Mouse (Mus musculus): ENCODE data around the gene Pik3c2g.

Gene Pik3c2g

DNA sequence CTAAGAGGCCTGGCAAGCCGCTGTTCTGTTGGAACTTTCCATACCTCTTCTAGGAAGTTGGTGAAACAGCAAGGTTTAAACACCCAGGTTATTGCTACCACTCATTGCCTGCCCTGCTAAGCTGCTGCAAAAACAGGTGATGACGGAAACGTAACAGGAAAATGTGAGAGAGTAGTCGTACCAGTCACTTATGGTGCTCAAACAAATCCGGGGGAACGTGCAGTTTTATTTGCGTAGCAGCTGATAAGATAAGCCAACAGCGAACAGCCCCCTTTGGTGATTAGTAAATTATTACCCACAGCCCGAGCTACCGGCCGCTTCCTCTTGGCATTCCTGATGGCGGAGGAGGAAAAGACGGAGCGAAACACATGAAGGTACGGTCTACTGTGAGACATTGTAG, at the start of gene Pik3c2g:
Gene Pik3c2g, plus strand, starts transcription at position 330 of the 400 bp plus-strand sequence.
- no peak for DNase-seq (ENCODE audit: low read depth)

DNA sequence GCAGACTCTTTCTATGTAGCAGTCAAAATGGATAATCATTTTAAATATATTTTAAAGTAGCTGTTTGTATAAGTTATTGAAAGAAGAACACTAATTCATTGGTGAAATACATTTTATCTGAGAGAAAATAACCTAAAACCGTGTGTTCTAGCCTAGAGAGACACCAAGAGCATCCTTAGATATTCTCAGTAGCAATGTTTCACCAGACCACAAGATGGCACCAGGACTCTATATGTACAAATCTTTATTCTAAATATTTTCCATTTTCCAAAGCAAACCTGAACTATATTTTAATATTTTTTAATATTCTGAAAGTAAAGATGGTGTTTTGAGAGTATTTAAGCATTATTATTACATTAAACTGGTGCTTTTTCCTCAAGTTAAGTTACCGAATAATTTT, 48.6 kb upstream of the Pik3c2g start:
- DNase-seq (ENCODE audit: low read depth): no peak

DNA sequence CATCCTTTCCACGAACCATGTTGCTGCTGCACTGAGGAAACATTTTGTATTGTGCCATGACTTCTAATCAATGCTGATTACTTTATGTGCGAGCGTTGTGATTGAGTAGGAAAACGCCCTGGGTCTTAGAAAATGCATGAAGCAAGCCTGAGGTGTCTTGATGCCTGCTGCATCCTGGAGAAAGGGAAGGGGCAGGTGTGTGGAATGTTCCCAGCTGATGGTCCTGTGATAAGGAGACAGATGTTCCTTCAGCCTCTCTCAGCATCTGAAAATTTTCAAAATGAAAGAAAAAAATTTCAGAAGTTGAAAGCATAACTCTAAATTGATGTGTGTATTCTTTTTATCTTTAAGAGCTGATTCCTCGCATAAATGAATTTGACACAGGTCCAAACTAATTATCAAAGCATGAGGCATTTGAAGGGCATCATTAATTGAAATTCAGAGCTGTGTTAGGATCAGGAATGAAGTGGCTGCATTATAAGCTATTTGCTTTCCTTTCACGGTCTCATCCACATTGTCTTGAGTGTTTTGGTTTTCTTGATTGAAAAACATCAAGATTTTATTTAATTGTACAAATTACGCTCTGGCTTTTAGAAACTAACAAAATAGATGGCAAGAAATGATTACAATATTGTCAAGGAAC, 31.4 kb upstream of the Pik3c2g start:
- no peak for DNase-seq (ENCODE audit: low read depth)

DNA sequence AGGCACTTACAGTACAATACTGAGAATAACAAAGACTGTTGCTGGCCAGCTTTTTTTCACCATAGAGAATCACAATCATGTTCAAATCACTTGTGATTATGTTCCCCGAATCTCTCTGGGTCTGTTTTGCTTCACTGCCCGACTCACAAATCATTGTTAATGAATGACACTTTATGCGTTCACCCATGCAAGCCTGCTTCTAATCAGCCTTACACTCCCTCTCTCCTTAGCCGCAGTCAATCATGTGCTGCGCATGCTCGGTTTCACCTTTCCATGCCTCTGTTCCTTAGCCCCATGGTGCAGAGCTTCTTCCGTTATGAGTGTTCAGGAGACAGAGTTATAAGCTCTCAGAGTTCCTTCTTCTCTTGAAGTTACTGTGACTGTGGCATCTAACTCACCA, 17.8 kb upstream of the Pik3c2g start:
- DNase-seq (ENCODE audit: low read depth): no peak

DNA sequence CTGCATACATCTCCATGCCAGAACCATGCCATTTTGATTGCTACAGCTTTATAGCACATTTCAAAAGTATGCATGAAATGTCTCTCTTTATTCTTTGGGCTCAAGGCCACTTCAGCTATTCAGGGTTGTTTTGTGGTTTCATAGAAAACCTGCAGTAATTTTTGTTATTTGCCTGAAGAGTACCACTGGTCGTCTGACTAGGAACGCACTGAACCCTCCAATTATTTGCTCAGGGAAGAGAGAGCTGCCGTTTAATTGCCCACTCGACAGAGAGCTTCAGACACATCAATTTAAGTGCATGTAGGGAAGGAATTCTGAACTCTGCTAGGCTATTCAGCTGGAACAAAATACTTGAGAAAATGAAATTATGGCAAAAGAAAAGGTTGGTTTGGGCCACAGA, 11.2 kb upstream of the Pik3c2g start:
- no peak for DNase-seq (ENCODE audit: low read depth)

DNA sequence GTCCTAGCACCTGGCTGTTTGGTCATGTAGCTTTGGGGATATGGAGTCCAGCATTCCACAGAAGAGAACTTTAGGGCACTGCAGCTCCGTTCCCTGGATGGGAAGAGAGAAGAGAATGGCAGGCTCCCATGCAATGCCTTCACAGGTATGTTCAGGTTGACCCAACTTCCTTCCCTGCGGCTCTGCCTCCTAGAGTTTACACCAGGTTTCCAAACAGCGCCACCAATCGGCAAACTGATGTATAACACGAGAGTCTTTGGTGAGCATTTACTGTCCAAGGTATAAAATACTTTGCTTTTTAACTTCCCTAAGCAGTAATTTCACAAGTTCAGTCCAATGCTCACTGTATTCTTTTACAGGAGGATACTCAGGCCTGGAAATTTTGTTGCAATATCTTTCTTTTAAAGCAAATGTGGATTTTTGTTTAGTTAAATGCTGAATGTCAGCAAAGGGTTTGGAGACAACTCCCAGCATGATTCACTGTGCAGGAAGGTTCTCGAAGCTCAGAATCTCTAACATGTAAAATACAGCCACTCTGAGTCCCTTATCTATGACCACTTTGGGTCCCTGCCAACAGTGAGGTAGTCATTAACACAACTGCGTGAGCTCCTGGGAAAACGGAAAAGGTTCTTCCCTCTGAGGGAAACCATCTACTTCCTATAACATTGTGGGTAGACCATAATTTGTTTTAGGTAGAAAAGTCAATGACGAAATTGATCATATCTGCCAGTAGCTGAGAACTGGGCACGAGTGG, 10.6 kb upstream of the Pik3c2g start:
- DNase-seq (ENCODE audit: low read depth): no peak

DNA sequence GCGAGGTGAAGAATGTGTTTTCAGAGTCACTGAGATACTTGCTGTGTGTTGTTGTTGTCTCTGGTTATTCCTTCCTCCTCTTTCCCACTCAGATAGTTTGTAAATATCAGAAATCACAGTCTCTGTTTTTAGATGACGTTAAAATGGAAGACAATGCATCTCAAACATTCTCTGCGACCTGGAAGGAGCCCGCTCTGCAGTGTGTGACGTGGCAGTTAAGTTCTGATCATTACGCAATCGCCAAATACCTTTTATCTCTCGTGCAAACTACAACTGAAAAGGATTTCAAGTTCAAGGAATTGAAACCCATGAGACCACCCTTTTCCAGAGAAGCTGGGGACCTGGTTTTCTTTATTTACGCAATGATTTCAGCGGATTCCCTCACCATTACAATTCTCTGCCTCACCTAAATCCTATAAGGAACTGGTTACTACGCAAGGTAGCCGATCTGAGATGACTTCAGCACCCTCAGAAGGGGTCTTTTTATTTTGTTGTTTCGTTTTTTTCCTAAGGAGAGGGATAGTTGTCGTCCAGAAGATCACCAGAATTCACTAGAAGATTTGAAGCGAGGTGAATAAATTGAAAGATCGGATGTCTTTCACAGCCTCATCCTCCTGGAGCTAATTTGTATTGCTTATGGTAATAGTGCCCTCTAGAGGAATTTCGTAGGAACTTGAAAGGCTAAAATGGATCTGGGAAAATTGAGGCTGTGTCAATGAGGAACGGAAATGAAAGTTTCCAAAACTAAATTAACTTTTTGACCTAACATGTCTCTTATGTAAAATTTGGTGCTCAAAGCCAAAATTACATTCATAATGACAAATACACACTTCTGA, 9.8 kb upstream of the Pik3c2g start:
- no peak for DNase-seq (ENCODE audit: low read depth)

DNA sequence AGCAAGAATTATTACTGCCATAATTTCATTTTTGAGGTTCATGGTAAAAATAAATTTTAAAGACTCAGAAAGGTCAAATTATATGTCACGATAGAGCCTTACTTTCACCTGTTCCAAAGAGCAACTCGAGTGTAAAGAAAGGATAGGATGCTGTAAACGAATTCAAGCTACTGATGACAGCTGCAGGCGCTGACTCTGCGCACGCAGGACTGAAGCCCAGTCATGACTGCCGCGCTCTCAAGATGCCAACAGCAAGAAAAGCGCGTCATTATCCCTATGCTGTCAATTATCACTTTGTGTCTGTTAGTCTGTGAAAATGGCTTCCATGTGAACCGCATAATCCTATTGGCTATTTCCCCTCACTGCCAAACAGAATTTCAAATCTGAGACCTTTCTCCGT, 457 bp downstream of the Pik3c2g start:
- DNase-seq (ENCODE audit: low read depth): no peak

DNA sequence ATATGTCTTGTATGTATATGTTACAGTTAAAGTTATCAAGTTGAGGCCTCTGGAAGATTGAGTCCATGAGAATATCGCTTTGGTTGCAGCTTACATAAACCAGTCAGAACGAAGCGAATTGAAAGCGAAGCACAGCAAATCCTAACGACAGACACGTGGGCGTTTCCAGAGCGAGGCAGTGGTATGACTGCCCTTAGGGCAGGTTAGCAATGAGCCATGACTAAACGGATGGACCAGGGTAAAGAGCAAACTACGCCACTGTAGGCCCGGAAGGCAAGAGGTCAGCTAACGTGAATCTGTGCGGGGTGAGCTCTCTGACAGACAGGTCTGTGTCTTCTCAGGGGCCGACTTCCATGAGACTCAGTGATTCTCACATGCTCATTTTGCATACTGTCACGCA, 1.4 kb downstream of the Pik3c2g start:
- no peak for DNase-seq (ENCODE audit: low read depth)

DNA sequence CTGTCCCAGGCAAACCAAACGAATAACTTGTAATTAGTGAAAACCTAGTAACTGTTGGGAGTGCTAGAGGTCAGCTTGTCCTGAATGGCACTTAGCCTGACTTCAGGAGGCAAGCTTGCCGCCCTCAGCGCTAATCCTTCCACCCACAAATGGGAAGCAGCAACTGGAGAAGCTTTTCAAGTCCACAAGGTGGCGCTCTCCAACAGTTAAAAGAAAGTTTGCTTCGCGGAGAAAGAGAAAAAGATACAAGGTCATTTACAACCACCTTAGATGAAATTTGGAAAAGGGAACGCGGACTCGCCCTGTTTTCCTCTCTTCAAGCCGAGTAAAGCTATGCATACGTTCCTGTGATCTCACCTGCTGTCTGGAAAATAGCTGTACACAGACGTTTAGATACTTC, 2.3 kb downstream of the Pik3c2g start:
- DNase-seq (ENCODE audit: low read depth): peak; percentile 61

DNA sequence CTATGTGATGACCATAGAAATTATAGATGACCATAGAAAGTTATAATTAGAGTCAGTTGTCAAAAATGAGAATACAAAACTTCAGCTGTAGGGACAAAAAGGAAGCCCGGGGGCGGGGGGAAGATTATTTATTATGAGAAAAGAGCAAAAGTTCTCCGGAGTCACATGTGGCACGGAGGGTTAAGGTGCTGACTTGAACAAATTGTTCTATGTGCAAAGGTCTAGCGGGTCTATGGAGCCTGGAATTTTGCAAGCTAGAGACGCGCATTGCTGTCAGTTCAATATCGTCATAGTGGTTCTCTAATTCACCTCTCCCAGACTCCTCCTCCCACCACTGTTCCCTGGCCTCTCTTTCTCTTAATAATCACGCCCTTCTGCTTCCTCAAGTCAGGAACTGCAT, 2.8 kb downstream of the Pik3c2g start:
- no peak for DNase-seq (ENCODE audit: low read depth)

DNA sequence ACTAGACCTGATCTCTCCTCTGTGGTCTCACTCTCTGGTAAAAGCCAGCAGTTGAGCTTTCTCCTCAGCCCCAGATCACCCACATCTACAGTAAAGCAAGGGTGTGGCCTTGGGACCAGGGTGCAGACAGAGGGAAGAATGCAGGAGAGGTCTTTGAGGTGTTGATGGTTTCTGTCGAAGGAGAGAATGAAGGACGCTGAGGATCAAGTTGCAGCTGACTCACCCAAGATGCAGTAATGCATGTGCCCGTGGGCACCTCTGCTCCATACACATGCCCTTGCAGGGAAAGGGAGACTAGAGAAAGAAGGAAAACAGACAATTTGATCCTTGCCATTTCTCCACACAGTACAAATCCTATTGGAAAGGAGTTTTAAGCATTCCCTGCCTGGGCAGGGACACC, 5.1 kb downstream of the Pik3c2g start:
- no peak for DNase-seq (ENCODE audit: low read depth)

DNA sequence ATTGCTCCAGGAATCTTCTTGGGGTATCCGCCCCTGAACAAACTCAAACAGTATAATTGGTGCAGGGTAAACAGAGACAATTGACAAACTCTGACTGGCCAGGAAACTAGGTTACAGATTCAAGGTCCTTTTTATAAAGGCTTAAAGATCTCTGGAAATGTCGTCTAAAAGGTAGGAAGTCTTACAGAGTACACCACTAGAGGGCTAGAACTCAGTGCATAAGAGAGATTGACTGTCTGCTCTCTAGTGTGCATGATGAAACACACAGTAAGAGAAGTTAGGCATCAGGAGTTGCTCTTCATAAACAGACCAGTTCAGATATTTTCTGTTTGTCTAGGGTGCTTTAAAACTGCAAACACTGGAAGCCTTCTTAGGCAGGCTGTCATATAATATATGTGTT, 9.4 kb downstream of the Pik3c2g start:
- DNase-seq (ENCODE audit: low read depth): no peak

DNA sequence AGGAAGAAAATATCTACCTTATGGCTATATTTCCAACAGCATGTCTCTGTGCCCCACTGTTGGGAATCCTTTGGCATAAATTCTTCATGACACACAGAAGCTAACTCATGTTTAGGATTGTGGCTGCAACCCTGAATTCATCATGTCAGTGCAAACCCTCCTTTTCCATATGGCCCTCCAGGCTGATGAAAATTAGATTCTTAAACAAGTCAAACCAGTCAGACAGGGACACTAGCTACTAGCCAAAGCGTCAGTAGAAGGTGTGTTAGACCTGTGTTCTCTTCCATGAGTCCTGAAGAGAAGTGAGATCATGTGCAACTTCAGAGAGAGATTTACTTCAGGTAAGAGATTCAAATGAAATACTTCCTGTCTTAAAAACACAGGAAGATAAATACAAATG, 12.2 kb downstream of the Pik3c2g start:
- no peak for DNase-seq (ENCODE audit: low read depth)

DNA sequence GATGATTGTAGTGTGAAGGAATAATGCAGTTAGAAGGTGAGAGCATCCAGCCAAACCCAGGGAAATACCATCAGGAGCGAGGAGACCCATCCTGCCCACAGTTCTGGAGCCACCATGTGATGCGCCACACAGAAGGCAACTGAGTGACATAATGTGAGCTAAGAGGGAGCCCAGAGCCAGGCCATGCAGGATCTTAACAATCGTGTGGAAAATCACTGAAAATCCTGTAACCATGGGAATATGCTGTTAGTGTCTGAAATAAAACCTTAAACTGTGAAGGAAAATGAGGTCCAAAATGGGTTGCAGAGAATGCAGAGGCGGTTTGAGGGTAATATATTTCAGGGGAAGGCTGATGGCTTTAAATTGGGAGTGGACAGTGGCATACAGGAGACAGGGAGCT, 31.8 kb downstream of the Pik3c2g start:
- DNase-seq (ENCODE audit: low read depth): no peak

DNA sequence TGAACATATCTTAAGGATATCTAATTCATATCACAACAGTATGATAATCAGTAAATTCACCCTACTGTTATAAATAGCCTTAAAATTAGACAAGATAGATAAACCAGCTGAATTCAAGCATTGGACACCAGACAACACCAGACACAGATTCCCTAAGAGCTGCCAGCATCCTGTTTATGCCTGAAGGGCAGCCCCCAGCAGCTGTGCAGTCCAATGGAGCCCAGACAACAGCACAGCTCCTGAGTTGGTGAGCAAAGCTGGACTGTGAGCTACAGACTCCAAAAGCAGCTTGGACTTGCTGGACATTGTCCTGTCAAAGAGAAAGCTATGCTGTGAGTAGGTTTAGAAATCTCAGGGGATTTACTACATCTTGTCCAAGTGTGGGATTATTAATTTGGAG, 37.7 kb downstream of the Pik3c2g start:
- no peak for DNase-seq (ENCODE audit: low read depth)

DNA sequence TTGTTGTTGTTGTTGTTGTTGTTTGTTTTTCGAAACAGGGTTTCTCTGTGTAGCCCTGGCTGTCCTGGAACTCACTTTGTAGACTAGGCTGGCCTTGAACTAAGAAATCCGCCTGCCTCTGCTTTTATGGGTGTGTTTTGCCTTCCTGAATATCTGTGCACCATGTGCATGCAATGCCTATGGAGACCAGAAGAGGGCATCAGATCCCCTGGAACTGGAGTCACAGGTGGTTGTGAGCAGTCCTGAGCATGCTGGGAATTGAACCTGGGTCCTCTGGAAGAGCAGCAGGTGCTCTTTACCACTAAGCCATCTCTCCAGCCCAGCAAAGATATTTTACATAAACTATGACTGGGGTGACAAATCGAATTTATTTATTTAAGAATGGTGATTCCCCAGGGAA, 47.5 kb downstream of the Pik3c2g start:
- DNase-seq (ENCODE audit: low read depth): no peak

DNA sequence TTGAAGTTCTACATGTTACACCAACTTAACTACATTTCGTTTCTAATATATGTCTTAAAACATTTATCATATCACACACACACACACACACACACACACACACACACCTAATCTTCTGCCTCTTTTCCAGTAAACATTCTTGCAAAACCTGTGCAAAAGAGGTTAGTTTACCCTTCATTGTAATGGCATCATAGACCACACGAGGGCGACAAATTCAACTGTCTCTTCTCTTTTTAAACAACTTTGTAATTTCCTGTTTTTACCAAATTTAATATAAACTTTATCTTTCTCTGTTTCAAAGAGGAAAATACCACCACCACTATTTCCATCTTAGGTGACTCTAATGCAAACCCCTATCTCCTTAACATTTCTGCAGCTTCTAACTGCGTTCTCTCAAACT, 68.4 kb downstream of the Pik3c2g start:
- DNase-seq (ENCODE audit: low read depth): peak; percentile 8

DNA sequence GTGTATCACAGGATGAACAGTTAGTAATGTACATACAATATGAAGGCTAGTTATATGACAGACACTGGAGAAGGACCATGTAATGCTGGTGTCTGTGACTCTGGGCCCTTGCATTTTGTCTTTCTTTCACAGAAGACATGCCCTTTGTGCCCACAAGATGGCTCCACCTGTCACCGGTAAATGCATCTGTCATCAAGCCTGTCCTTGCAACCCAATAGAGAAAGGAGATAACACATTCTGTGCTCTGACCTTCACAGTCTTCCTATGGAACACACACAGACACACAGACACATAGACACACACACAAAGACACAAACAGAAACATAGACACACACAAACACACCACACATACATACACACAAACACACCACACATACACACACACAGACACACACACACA, 75.4 kb downstream of the Pik3c2g start:
- DNase-seq (ENCODE audit: low read depth): no peak

DNA sequence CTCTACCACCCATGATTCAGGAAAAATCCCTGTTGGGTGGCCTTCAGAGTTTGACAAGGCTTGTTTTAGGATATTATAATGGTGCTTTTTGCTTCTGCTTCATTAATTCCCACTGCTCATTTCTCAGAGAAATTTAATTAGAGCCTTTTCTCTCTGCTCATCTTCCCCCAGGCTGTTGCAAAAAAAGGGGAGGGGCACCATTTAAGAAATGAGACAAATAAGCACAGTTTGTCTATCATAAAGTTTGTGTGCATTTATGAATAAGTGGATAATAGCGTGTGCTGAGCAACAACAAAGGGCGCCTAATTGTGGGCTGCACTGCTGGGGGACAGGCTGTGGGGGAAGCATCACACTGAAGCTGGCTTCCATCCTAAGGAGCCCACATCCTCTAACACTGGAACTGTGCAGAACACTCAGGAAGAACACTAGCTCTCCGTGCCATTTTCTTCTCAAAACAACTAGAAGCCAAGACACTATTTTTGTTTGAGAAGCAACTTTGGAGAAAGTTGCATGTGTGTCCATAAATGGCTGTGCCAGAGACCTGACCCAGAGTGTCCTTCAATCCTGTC, 131.5 kb downstream of the Pik3c2g start:
- DNase-seq (ENCODE audit: low read depth): no peak

DNA sequence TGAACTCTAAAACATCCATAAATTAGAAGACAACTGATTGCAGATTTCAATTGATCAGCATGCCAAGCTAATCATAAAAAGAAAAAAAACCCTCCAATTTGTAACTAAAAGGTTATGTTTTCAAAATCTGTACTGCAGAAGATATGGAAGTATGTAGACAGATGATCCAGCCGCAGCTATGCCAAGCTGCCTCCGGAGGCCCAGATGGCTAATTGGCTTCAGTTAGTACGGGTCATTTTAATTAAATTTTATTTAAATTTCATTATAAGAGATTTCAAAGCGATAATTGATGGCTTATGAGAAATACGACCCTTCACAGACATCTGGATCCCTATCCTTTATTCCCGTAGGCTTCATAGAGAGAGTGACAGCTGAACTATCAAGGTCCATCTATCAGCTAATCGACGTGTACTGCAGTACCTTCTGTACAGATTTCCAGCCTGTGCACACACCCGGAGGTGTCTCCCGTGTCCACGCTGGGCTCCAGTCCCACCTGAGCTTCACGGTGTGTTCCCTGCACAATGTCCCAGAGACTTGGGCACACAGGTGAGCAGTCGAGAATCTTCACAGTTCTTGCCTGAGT, 132.7 kb downstream of the Pik3c2g start:
- DNase-seq (ENCODE audit: low read depth): no peak
